ENCODE assay signal across 8 mouse cellular contexts in genomic region chrX:53369534-53370365, GRCm38 (mm10). TPM values are rescaled to one million over a fixed set of nuclear protein-coding genes. Genes with fewer than 3 reads are reported as not detected.
A peak's percentile ranks its signal among the peaks of the same experiment; 100 is the strongest.
DNase-seq lines count a peak whose midpoint lies in the region; ATAC-seq lines count a peak whose summit lies in the region.

No protein-coding gene starts in this region.

- no peaks in the 10 kb centered on the region for H3K27me3 ChIP-seq in embryonic facial prominence, embryonic 11.5 days (ENCODE audit: control insufficient read depth, insufficient read depth, low read length)
- no peaks in the 10 kb centered on the region for H3K27me3 ChIP-seq in heart, embryonic 11.5 days (ENCODE audit: control insufficient read depth, insufficient read depth, low read length)

- 15% methylated on average over 22 of the region's 25 CpGs for WGBS in embryonic facial prominence, embryonic 11.5 days
- WGBS in heart, embryonic 11.5 days (ENCODE audit: insufficient replicate concordance) = 16% methylated on average over 25 of the region's 25 CpGs

- peak; percentile 2 to 4 for DNase-seq in CD8-positive naive resting alpha-beta T cell, adult 2 months (ENCODE audit: low read depth in 2 of 2, low spot score in 2 of 2)
- DNase-seq in adrenal gland, postnatal 10 days = peak; percentile 28
- peak; percentile 5 for DNase-seq in embryonic facial prominence, embryonic 11.5 days (ENCODE audit: low spot score)
- peak; percentile 21 for DNase-seq in kidney, adult 9 months
- DNase-seq in lung, postnatal 10 days = peak; percentile 27
- DNase-seq in retina, embryonic 14.5 days (ENCODE audit: low spot score) = peak; percentile 44
- DNase-seq in urinary bladder, postnatal 36 days (ENCODE audit: low spot score in 2 of 2) = peak; percentile 5 to 18

- no peaks in the 10 kb centered on the region for H3K36me3 ChIP-seq in embryonic facial prominence, embryonic 11.5 days (replicated peaks; ENCODE audit: control insufficient read depth, insufficient read depth, low read depth, low read length)
- no peaks in the 10 kb centered on the region for H3K36me3 ChIP-seq in heart, embryonic 11.5 days (ENCODE audit: control insufficient read depth, insufficient read depth, low read length)

- no peaks in the 10 kb centered on the region for H3K4me1 ChIP-seq in embryonic facial prominence, embryonic 11.5 days (ENCODE audit: control insufficient read depth, insufficient read depth, low read length)
- no peaks in the 10 kb centered on the region; the same call in 1 of the 2 replicates for H3K4me1 ChIP-seq in heart, embryonic 11.5 days (ENCODE audit: control insufficient read depth, insufficient read depth, low read length)

- H3K4me3 ChIP-seq in embryonic facial prominence, embryonic 11.5 days (ENCODE audit: low read depth, low read length) = peak overlapping the region; percentile 58
- H3K4me3 ChIP-seq in heart, embryonic 11.5 days (ENCODE audit: low read depth, low read length) = peak overlapping the region; percentile 51

- ATAC-seq in embryonic facial prominence, embryonic 11.5 days (replicated peaks; ENCODE audit: insufficient number of reproducible peaks, low FRiP score, low TSS enrichment, low read depth) = peak; percentile 86
- peak; percentile 91 for ATAC-seq in heart, embryonic 11.5 days (replicated peaks; ENCODE audit: insufficient number of reproducible peaks, low FRiP score, low TSS enrichment)

- no peaks in the 10 kb centered on the region for H3K9me3 ChIP-seq in embryonic facial prominence, embryonic 11.5 days (replicated peaks; ENCODE audit: control insufficient read depth, low read length)
- H3K9me3 ChIP-seq in heart, embryonic 11.5 days (replicated peaks; ENCODE audit: control insufficient read depth, low read length) = no peaks in the 10 kb centered on the region

- H3K27ac ChIP-seq in embryonic facial prominence, embryonic 11.5 days (replicated peaks; ENCODE audit: low read depth, low read length) = peak overlapping the region; percentile 56; the same call in 1 of the 2 replicates
- peak overlapping the region; percentile 65 for H3K27ac ChIP-seq in heart, embryonic 11.5 days (ENCODE audit: low read depth, low read length)

- H3K9ac ChIP-seq in embryonic facial prominence, embryonic 11.5 days (replicated peaks; ENCODE audit: low read length) = peak overlapping the region; percentile 68
- H3K9ac ChIP-seq in heart, embryonic 11.5 days (ENCODE audit: low read depth, low read length) = peak overlapping the region; percentile 80

- H3K4me2 ChIP-seq in embryonic facial prominence, embryonic 11.5 days (ENCODE audit: low read depth, low read length) = peak overlapping the region; percentile 52
- H3K4me2 ChIP-seq in heart, embryonic 11.5 days = peak overlapping the region; percentile 62

RNA-seq across cellular contexts. Expression of gene Mospd1, which starts 0.6 kb away (rescaled TPM):
- 10 to 100 TPM; 25.7 to 29.2 TPM for total RNA-seq in adrenal gland, postnatal 10 days (2021)
- polyA plus RNA-seq in embryonic facial prominence, embryonic 11.5 days (2014; fragmentation: Nextera tagmentation; extraction: Ambion mirVana) = 61.4 and 61.6 TPM in 2 replicates
- polyA plus RNA-seq in heart, embryonic 11.5 days (2014; fragmentation: Nextera tagmentation; extraction: Ambion mirVana) = 51.1 and 54.2 TPM in 2 replicates

Comparison
In these comparisons a context has a peak if more than half of its experiments do, and no peak if none do; other contexts are left out.
1. Peak in every context shown above with its lines: DNase-seq, ATAC-seq, H3K4me3 ChIP-seq and H3K27ac ChIP-seq.